Mouse (Mus musculus) cortical plate, adult 2 months (tissue): ENCODE measurements around the gene Cachd1.

ENCODE experiments used
- CTCF ChIP-seq: fragments of 200-500 bp; IDR thresholded peaks from 2 replicates; pipeline ENCODE4 v1.5.1; 2011; ENCODE audit warnings: mild to moderate bottlenecking, control low read depth, low read length; ENCODE audit not compliant: insufficient read depth; ENCODE audit errors: extremely low read depth
- POLR2A ChIP-seq: fragments of 200-500 bp; IDR thresholded peaks from 2 replicates; pipeline ENCODE4 v1.6.1; 2011; ENCODE audit warnings: mild to moderate bottlenecking, low read length, control low read depth; ENCODE audit not compliant: insufficient read depth; ENCODE audit errors: extremely low read depth

- TF ChIP-seq POLR2A, result no peak
- TF ChIP-seq CTCF, result no peak
These were observed 18.1 kb upstream of the Cachd1 start for GRCm38 (mm10) chr4:100758265-100758898.
